Mouse (Mus musculus): Measurements from ENCODE around the gene Prss50. TPM values are rescaled to one million over a fixed set of nuclear protein-coding genes. Genes with fewer than 3 reads are reported as not detected.
"Not testable (repeated sequence)": the region's sequence is repeated elsewhere in the genome, so short reads cannot be mapped to it uniquely, and the experiment has no call there.

Prss50 gene
- 0.36 and 0.92 TPM in 2 replicates for polyA plus RNA-seq (2015; fragmentation: Nextera tagmentation; extraction: Ambion mirVana)

GRCm38 (mm10) chr9:110857781-110858472, at the start of gene Prss50:
Gene Prss50, plus strand, starts transcription at chr9:110857967.
- ATAC-seq (ENCODE audit: insufficient read depth, low FRiP score): 0 out of 2 replicates have a peak, but pooled peaks have one; percentile 17

GRCm38 (mm10) chr9:110810051-110810450, 47.7 kb upstream of the Prss50 start:
- H3K27ac ChIP-seq (ENCODE audit: low read length): no peak overlapping the region
- H3K27me3 ChIP-seq (ENCODE audit: control insufficient read depth, insufficient read depth, low read length): no peaks in the 10 kb centered on the region
- H3K4me3 ChIP-seq (replicated peaks; ENCODE audit: low read length): no peak overlapping the region
- no peaks in the 10 kb centered on the region for H3K4me1 ChIP-seq (ENCODE audit: control insufficient read depth, insufficient read depth, low read length)
- no peak overlapping the region for H3K4me2 ChIP-seq (ENCODE audit: low read depth, low read length)
- ATAC-seq (ENCODE audit: insufficient read depth, low FRiP score): no peak
- H3K9me3 ChIP-seq (replicated peaks; ENCODE audit: control insufficient read depth, low read length): no peaks in the 10 kb centered on the region
- no peak overlapping the region for H3K9ac ChIP-seq (ENCODE audit: low read length)
- H3K36me3 ChIP-seq (ENCODE audit: control insufficient read depth, insufficient read depth, low read length): no peaks in the 10 kb centered on the region
- 76% methylated on average over 4 of the region's 4 CpGs for WGBS

More at GRCm38 (mm10) chr9:110857781-110858472, at the start of gene Prss50:
- Histone ChIP-seq H3K9ac (ENCODE audit: low read length) (peak within 1 kb of the TSS; percentile 50; the same call in 1 of the 2 replicates), H3K4me3 (replicated peaks; ENCODE audit: low read length) (peak within 1 kb of the TSS; percentile 32), H3K27ac (ENCODE audit: low read length) (no peak within 1 kb of the TSS), H3K27me3 (ENCODE audit: control insufficient read depth, insufficient read depth, low read length) (peaks cover 2% of the 10 kb centered on the region; the same call in 1 of the 2 replicates), H3K36me3 (ENCODE audit: control insufficient read depth, insufficient read depth, low read length) (no peaks in the 10 kb centered on the region), H3K9me3 (replicated peaks; ENCODE audit: control insufficient read depth, low read length) (no peaks in the 10 kb centered on the region), H3K4me2 (ENCODE audit: low read depth, low read length) (peak within 1 kb of the TSS; percentile 46), H3K4me1 (ENCODE audit: control insufficient read depth, insufficient read depth, low read length) (0 out of 2 replicates have a peak, but pooled peaks cover 6% of the 10 kb centered on the region)
- WGBS: 8% methylated on average over 49 of the region's 50 CpGs

GRCm38 (mm10) chr9:110813789-110814188, 44.0 kb upstream of the Prss50 start, which contains the start of gene Prss44:
Gene Prss44, plus strand, starts transcription at chr9:110813994.
- Histone ChIP-seq H3K27ac (ENCODE audit: low read length) (no peak within 1 kb of the TSS), H3K36me3 (ENCODE audit: control insufficient read depth, insufficient read depth, low read length) (no peaks in the 10 kb centered on the region), H3K9ac (ENCODE audit: low read length) (no peak within 1 kb of the TSS), H3K4me2 (ENCODE audit: low read depth, low read length) (no peak within 1 kb of the TSS), H3K27me3 (ENCODE audit: control insufficient read depth, insufficient read depth, low read length) (no peaks in the 10 kb centered on the region), H3K4me3 (replicated peaks; ENCODE audit: low read length) (no peak within 1 kb of the TSS), H3K4me1 (ENCODE audit: control insufficient read depth, insufficient read depth, low read length) (no peaks in the 10 kb centered on the region), H3K9me3 (replicated peaks; ENCODE audit: control insufficient read depth, low read length) (no peaks in the 10 kb centered on the region)
- WGBS: 53% methylated on average over 18 of the region's 18 CpGs
- ATAC-seq (ENCODE audit: insufficient read depth, low FRiP score): no peak

GRCm38 (mm10) chr9:110820546-110820945, 37.2 kb upstream of the Prss50 start:
- H3K4me1 ChIP-seq (ENCODE audit: control insufficient read depth, insufficient read depth, low read length); H3K9me3 ChIP-seq (replicated peaks; ENCODE audit: control insufficient read depth, low read length); H3K27ac ChIP-seq (ENCODE audit: low read length); H3K9ac ChIP-seq (ENCODE audit: low read length); H3K4me3 ChIP-seq (replicated peaks; ENCODE audit: low read length); H3K36me3 ChIP-seq (ENCODE audit: control insufficient read depth, insufficient read depth, low read length); H3K4me2 ChIP-seq (ENCODE audit: low read depth, low read length); ATAC-seq (ENCODE audit: insufficient read depth, low FRiP score); H3K27me3 ChIP-seq (ENCODE audit: control insufficient read depth, insufficient read depth, low read length): not testable (repeated sequence)

GRCm38 (mm10) chr9:110821436-110821835, 36.3 kb upstream of the Prss50 start:
- H3K36me3 ChIP-seq (ENCODE audit: control insufficient read depth, insufficient read depth, low read length): no peaks in the 10 kb centered on the region
- H3K27me3 ChIP-seq (ENCODE audit: control insufficient read depth, insufficient read depth, low read length): no peaks in the 10 kb centered on the region
- H3K9me3 ChIP-seq (replicated peaks; ENCODE audit: control insufficient read depth, low read length): no peaks in the 10 kb centered on the region
- H3K4me2 ChIP-seq (ENCODE audit: low read depth, low read length): no peak overlapping the region
- H3K27ac ChIP-seq (ENCODE audit: low read length): no peak overlapping the region
- 70% methylated on average over 7 of the region's 7 CpGs for WGBS
- no peak overlapping the region for H3K4me3 ChIP-seq (replicated peaks; ENCODE audit: low read length)
- no peaks in the 10 kb centered on the region for H3K4me1 ChIP-seq (ENCODE audit: control insufficient read depth, insufficient read depth, low read length)
- no peak for ATAC-seq (ENCODE audit: insufficient read depth, low FRiP score)
- no peak overlapping the region for H3K9ac ChIP-seq (ENCODE audit: low read length)

GRCm38 (mm10) chr9:110825426-110825825, 32.3 kb upstream of the Prss50 start:
- Histone ChIP-seq H3K36me3 (ENCODE audit: control insufficient read depth, insufficient read depth, low read length) (no peaks in the 10 kb centered on the region), H3K4me1 (ENCODE audit: control insufficient read depth, insufficient read depth, low read length) (no peaks in the 10 kb centered on the region), H3K27me3 (ENCODE audit: control insufficient read depth, insufficient read depth, low read length) (no peaks in the 10 kb centered on the region), H3K27ac (ENCODE audit: low read length) (no peak overlapping the region), H3K9me3 (replicated peaks; ENCODE audit: control insufficient read depth, low read length) (no peaks in the 10 kb centered on the region), H3K4me2 (ENCODE audit: low read depth, low read length) (no peak overlapping the region), H3K4me3 (replicated peaks; ENCODE audit: low read length) (no peak overlapping the region), H3K9ac (ENCODE audit: low read length) (no peak overlapping the region)
- WGBS: 71% methylated on average over 4 of the region's 4 CpGs
- no peak for ATAC-seq (ENCODE audit: insufficient read depth, low FRiP score)

GRCm38 (mm10) chr9:110825832-110826231, 31.9 kb upstream of the Prss50 start:
- no peak overlapping the region for H3K9ac ChIP-seq (ENCODE audit: low read length)
- WGBS: 73% methylated on average over 7 of the region's 7 CpGs

GRCm38 (mm10) chr9:110826390-110826789, 31.4 kb upstream of the Prss50 start, which contains the start of gene Prss43:
Gene Prss43, plus strand, starts transcription at chr9:110826690.
- Histone ChIP-seq H3K4me1 (ENCODE audit: control insufficient read depth, insufficient read depth, low read length) (no peaks in the 10 kb centered on the region), H3K27ac (ENCODE audit: low read length) (no peak within 1 kb of the TSS), H3K9ac (ENCODE audit: low read length) (no peak within 1 kb of the TSS), H3K4me2 (ENCODE audit: low read depth, low read length) (no peak within 1 kb of the TSS), H3K36me3 (ENCODE audit: control insufficient read depth, insufficient read depth, low read length) (no peaks in the 10 kb centered on the region), H3K4me3 (replicated peaks; ENCODE audit: low read length) (no peak within 1 kb of the TSS), H3K9me3 (replicated peaks; ENCODE audit: control insufficient read depth, low read length) (no peaks in the 10 kb centered on the region), H3K27me3 (ENCODE audit: control insufficient read depth, insufficient read depth, low read length) (no peaks in the 10 kb centered on the region)
- ATAC-seq (ENCODE audit: insufficient read depth, low FRiP score): no peak
- 66% methylated on average over 3 of the region's 3 CpGs for WGBS

More at GRCm38 (mm10) chr9:110825832-110826231, 31.9 kb upstream of the Prss50 start:
- H3K4me1 ChIP-seq (ENCODE audit: control insufficient read depth, insufficient read depth, low read length): no peaks in the 10 kb centered on the region
- no peaks in the 10 kb centered on the region for H3K9me3 ChIP-seq (replicated peaks; ENCODE audit: control insufficient read depth, low read length)
- H3K27ac ChIP-seq (ENCODE audit: low read length): no peak overlapping the region
- no peak overlapping the region for H3K4me3 ChIP-seq (replicated peaks; ENCODE audit: low read length)
- no peaks in the 10 kb centered on the region for H3K27me3 ChIP-seq (ENCODE audit: control insufficient read depth, insufficient read depth, low read length)
- H3K4me2 ChIP-seq (ENCODE audit: low read depth, low read length): no peak overlapping the region
- no peaks in the 10 kb centered on the region for H3K36me3 ChIP-seq (ENCODE audit: control insufficient read depth, insufficient read depth, low read length)
- ATAC-seq (ENCODE audit: insufficient read depth, low FRiP score): no peak

- 75% methylated on average over 5 of the region's 5 CpGs for WGBS
Observed at GRCm38 (mm10) chr9:110833021-110833420, 24.7 kb upstream of the Prss50 start.

More at GRCm38 (mm10) chr9:110833021-110833420, 24.7 kb upstream of the Prss50 start:
- ATAC-seq (ENCODE audit: insufficient read depth, low FRiP score): no peak
- no peak overlapping the region for H3K4me3 ChIP-seq (replicated peaks; ENCODE audit: low read length)
- no peak overlapping the region for H3K27ac ChIP-seq (ENCODE audit: low read length)
- no peaks in the 10 kb centered on the region for H3K27me3 ChIP-seq (ENCODE audit: control insufficient read depth, insufficient read depth, low read length)
- no peaks in the 10 kb centered on the region for H3K9me3 ChIP-seq (replicated peaks; ENCODE audit: control insufficient read depth, low read length)
- H3K4me2 ChIP-seq (ENCODE audit: low read depth, low read length): no peak overlapping the region
- H3K4me1 ChIP-seq (ENCODE audit: control insufficient read depth, insufficient read depth, low read length): no peaks in the 10 kb centered on the region
- no peaks in the 10 kb centered on the region for H3K36me3 ChIP-seq (ENCODE audit: control insufficient read depth, insufficient read depth, low read length)
- H3K9ac ChIP-seq (ENCODE audit: low read length): no peak overlapping the region

All from stomach, embryonic 16.5 days (tissue).